Mouse (Mus musculus): ENCODE results near the gene Olfr1406.

DNA sequence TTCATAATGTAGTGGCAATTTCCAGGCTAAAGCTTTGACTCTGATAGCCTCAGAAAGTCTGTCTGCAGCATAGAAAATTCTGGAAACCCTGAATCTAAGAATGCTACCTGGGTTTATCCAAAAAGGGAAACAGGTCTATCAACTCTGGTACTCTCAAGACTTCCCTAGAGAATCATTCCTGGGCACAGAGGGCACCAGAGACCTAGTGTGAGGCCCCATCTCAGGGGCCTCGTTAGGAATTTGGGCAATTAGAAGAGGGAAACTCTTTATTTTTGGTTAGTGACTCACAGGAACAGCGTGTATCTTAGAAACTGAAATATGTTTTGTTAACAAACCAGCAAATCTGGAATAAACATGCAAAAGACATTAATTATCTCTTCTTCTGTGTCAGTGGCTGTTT lies 53.2 kb downstream of the Olfr1406 start, which contains the start of gene Olfr1408:
- no peak for TF ChIP-seq CTCF (IDR thresholded peaks at IDR 0.05; ENCODE audit: borderline replicate concordance, insufficient read depth, low read length)
- TF ChIP-seq POLR2A (IDR thresholded peaks at IDR 0.05; ENCODE audit: low read depth, low read length), result no peak
